Mouse (Mus musculus) pancreas, adult 10 weeks (tissue): ENCODE results near the gene Cbln1. TPM values are rescaled to one million over a fixed set of nuclear protein-coding genes. Genes with fewer than 3 reads are reported as not detected.

Experiments used
- polyA plus RNA-seq: library from polyadenylated mRNA; stranded (reverse); fragments of 350-450 nt; fragmentation: Illumina TruSeq; extraction: RNeasy Lipid Tissue Mini Kit (QIAGEN cat#74804); gene quantifications from one replicate; pipeline ENCODE4 v1.2.3, GENCODE M21; 2015; ENCODE audit warnings: low read depth, low replicate concordance; ENCODE audit not compliant: insufficient read depth

Gene Cbln1
- not detected for polyA plus RNA-seq

DNA sequence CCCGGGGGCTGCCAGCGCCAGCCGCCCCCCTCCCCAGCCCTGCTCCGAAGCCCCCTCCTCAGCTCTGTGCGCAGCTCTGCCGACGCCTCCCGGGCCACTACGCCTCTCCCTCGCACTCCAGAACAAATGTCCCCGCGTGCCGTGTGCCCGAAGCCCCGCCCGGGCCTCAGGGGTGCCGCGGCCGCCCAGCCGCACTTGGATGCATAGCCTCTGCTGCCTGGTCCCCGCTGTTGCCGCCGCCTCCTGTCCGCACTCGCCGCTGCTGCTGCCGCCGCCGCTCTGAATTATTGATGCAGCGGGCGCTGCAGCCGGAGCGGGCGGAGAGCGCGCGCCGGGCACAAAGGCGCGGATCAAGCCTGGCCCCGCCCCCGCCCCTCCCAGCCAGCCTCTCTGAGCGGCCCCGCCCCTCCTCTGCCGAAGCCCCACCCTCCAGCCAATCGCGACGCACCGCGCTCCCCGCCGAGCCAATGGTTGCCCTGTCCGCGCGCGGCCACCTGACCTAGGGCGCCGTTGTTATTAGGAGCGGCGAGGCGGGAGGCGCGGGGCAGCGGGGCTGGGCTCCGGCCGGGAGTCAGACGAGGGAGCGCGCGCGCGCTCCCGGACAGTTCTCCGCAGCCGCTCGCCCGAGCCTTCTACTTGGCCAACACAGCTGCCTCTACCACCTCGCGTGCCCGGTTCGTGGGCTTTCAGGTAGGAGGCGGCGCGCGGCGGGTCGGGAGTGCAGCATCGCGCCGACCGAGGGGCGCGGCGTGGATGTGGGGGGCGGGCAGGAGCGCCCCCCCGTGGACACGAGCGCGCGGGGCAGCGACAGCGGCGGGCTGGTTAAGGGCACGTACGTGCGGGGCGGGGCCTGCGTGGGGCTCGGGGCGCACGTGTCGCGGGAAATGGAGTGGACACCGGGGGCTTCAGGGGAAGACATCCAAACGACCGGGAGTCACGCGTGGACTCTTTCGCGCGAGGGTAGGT lies at the start of gene Cbln1:
TSS of gene Cbln1 (minus strand) at position 339 of the 966 bp plus-strand sequence.

Other genes with a start within 250 kb of the Cbln1 start
- gene 4933402J07Rik, start 91.2 kb upstream of the Cbln1 start, polyA plus RNA-seq: not detected